Mouse (Mus musculus) C2C12 (cell line): Measurements from ENCODE around the gene Nob1. TPM values are rescaled to one million over a fixed set of nuclear protein-coding genes. Genes with fewer than 3 reads are reported as not detected.

ENCODE experiments used
- H3K27me3 ChIP-seq: one replicate; pipeline ENCODE4 v1.6.1; 2011; ENCODE audit not compliant: control insufficient read depth, insufficient read depth, insufficient read length
- H3K36me3 ChIP-seq: one replicate; pipeline ENCODE4 v1.6.1; 2011; ENCODE audit not compliant: control insufficient read depth, insufficient read depth
- H3K4me3 ChIP-seq: one replicate; pipeline ENCODE4 v1.5.1; 2011; ENCODE audit warnings: mild to moderate bottlenecking, control low read depth; ENCODE audit not compliant: poor library complexity, insufficient read depth, severe bottlenecking
- H3K79me2 ChIP-seq: one replicate; pipeline ENCODE4 v1.6.1; 2011; ENCODE audit not compliant: control insufficient read depth, insufficient read depth
- H3K79me3 ChIP-seq: one replicate; pipeline ENCODE4 v1.6.1; 2011; ENCODE audit warnings: low read depth, control low read depth
- H3ac ChIP-seq: one replicate; pipeline ENCODE3; 2011; ENCODE audit warnings: low read depth; ENCODE audit not compliant: control insufficient read depth, insufficient read length
- CEBPB ChIP-seq: IDR thresholded peaks from one replicate; pipeline ENCODE4 v1.6.1; 2011; ENCODE audit warnings: low read depth, mild to moderate bottlenecking, control low read depth, moderate library complexity
- CTCF ChIP-seq: IDR thresholded peaks from one replicate; pipeline ENCODE4 v1.5.1; 2011; ENCODE audit not compliant: control insufficient read depth, insufficient read depth, insufficient read length
- FOSL1 ChIP-seq: IDR thresholded peaks from one replicate; pipeline ENCODE4 v1.8.0; 2011; ENCODE audit warnings: mild to moderate bottlenecking, low read length; ENCODE audit not compliant: poor library complexity, insufficient read depth, severe bottlenecking
- MAX ChIP-seq: IDR thresholded peaks from one replicate; pipeline ENCODE4 v1.6.1; 2011; ENCODE audit warnings: mild to moderate bottlenecking, control low read depth
- MYOD1 ChIP-seq: IDR thresholded peaks from one replicate; pipeline ENCODE4 v1.6.1; 2011; ENCODE audit warnings: low read depth; ENCODE audit not compliant: control insufficient read depth, insufficient read length
- MYOG ChIP-seq: IDR thresholded peaks from one replicate; pipeline ENCODE4 v1.6.1; 2011; ENCODE audit not compliant: control insufficient read depth, insufficient read length; ENCODE audit errors: extremely low read depth
- USF1 ChIP-seq: IDR thresholded peaks from one replicate; pipeline ENCODE4 v1.6.1; 2011; ENCODE audit warnings: low read depth, mild to moderate bottlenecking, control low read depth, moderate library complexity
- polyA plus RNA-seq: library from polyadenylated mRNA; unstranded; fragments of >200 nt; fragmentation: generic; extraction: Trizol; gene quantifications from one replicate; pipeline ENCODE4 v1.2.1, GENCODE M21; 2012; ENCODE audit warnings: missing spikeins

Gene Nob1
- polyA plus RNA-seq, 1 experiment, result 94.5 TPM

GRCm38 (mm10) chr8:107435421-107435961 lies 10.6 kb upstream of the Nob1 start:
- TF ChIP-seq CEBPB (no peak), CTCF (no peak), MAX (no peak), FOSL1 (no peak), USF1 (no peak), MYOD1 (no peak), MYOG (no peak)
- Histone ChIP-seq H3K79me3 (no peaks in the 10 kb centered on the region), H3K79me2 (peaks cover 34% of the 10 kb centered on the region), H3ac (no peak overlapping the region), H3K36me3 (no peaks in the 10 kb centered on the region), H3K27me3 (no peaks in the 10 kb centered on the region), H3K4me3 (peak overlapping the region; percentile 67)

- Histone ChIP-seq H3K79me3 (no peaks in the 10 kb centered on the region), H3K4me3 (no peak overlapping the region), H3ac (no peak overlapping the region), H3K79me2 (no peaks in the 10 kb centered on the region), H3K36me3 (no peaks in the 10 kb centered on the region), H3K27me3 (no peaks in the 10 kb centered on the region)
- TF ChIP-seq USF1 (no peak), MAX (no peak), CTCF (no peak), MYOG (no peak), MYOD1 (no peak), FOSL1 (no peak), CEBPB (no peak)
These were observed 6.0 kb upstream of the Nob1 start for GRCm38 (mm10) chr8:107430821-107431220.

- Histone ChIP-seq H3K4me3 (no peak overlapping the region), H3K79me3 (peaks cover 43% of the 10 kb centered on the region), H3K27me3 (no peaks in the 10 kb centered on the region), H3K79me2 (peaks cover 47% of the 10 kb centered on the region), H3K36me3 (peaks cover 36% of the 10 kb centered on the region), H3ac (no peak overlapping the region)
- no peak for TF ChIP-seq CTCF
- no peak for TF ChIP-seq FOSL1
- TF ChIP-seq MYOD1, result no peak
- no peak for TF ChIP-seq MYOG
- TF ChIP-seq MAX, result no peak
These were observed 363 bp upstream of the Nob1 start for GRCm38 (mm10) chr8:107425230-107425597.

- H3K27me3 ChIP-seq, result no peaks in the 10 kb centered on the region
- TF ChIP-seq MAX, result no peak
- TF ChIP-seq MYOD1, result no peak
- TF ChIP-seq FOSL1, result no peak
- no peak for TF ChIP-seq CTCF
- no peak for TF ChIP-seq CEBPB
- no peak for TF ChIP-seq USF1
- TF ChIP-seq MYOG, result no peak
These were observed 675 bp downstream of the Nob1 start for GRCm38 (mm10) chr8:107424176-107424575.

GRCm38 (mm10) chr8:107417001-107417400 lies 7.8 kb downstream of the Nob1 start:
- Histone ChIP-seq H3K27me3 (no peaks in the 10 kb centered on the region), H3K4me3 (no peak overlapping the region), H3K79me3 (peaks cover 30% of the 10 kb centered on the region), H3K79me2 (peaks cover 66% of the 10 kb centered on the region), H3ac (no peak overlapping the region), H3K36me3 (peaks cover 97% of the 10 kb centered on the region)
- TF ChIP-seq MYOD1, result no peak
- no peak for TF ChIP-seq USF1
- no peak for TF ChIP-seq MAX
- TF ChIP-seq FOSL1, result no peak
- TF ChIP-seq CEBPB, result no peak

More at GRCm38 (mm10) chr8:107424176-107424575, 675 bp downstream of the Nob1 start:
- Histone ChIP-seq H3K36me3 (peaks cover 44% of the 10 kb centered on the region), H3K4me3 (peak overlapping the region; percentile 87), H3K79me3 (peaks cover 48% of the 10 kb centered on the region), H3ac (peak overlapping the region; percentile 100), H3K79me2 (peaks cover 57% of the 10 kb centered on the region)

GRCm38 (mm10) chr8:107413881-107414280 lies 11.0 kb downstream of the Nob1 start:
- H3K36me3 ChIP-seq, result peaks cover 99% of the 10 kb centered on the region

More at GRCm38 (mm10) chr8:107413881-107414280, 11.0 kb downstream of the Nob1 start:
- H3K27me3 ChIP-seq, result no peaks in the 10 kb centered on the region
- no peak overlapping the region for H3K4me3 ChIP-seq
- H3ac ChIP-seq, result no peak overlapping the region
- peaks cover 34% of the 10 kb centered on the region for H3K79me2 ChIP-seq
- H3K79me3 ChIP-seq, result peaks cover 5% of the 10 kb centered on the region
- TF ChIP-seq CEBPB (no peak), FOSL1 (no peak), MYOD1 (no peak), MAX (no peak), CTCF (no peak), USF1 (no peak), MYOG (no peak)
